Mouse (Mus musculus) midbrain, embryonic 16.5 days (tissue): ENCODE results near the gene Vpreb3. TPM values are rescaled to one million over a fixed set of nuclear protein-coding genes. Genes with fewer than 3 reads are reported as not detected.

ENCODE experiments used
- ATAC-seq: fragments of 200-750 bp; cut with Nextera tagmentation; 2 replicates; pipeline ENCODE4 v1.8.0; 2017; ENCODE audit warnings: moderate TSS enrichment
- H3K27ac ChIP-seq: fragments of 300-500 bp; sonication (generic); 2 replicates; pipeline ENCODE4 v1.5.1; 2014; ENCODE audit warnings: mild to moderate bottlenecking, low read length, mixed read lengths
- H3K27me3 ChIP-seq: fragments of 300-500 bp; sonication (generic); 2 replicates; pipeline ENCODE4 v1.6.1; 2014; ENCODE audit warnings: low read depth, low read length, mixed read lengths; ENCODE audit not compliant: control insufficient read depth, insufficient read depth
- H3K36me3 ChIP-seq: fragments of 300-500 bp; sonication (generic); 2 replicates; pipeline ENCODE4 v1.6.1; 2014; ENCODE audit warnings: mild to moderate bottlenecking, low read length, moderate library complexity, mixed read lengths; ENCODE audit not compliant: control insufficient read depth, insufficient read depth
- H3K4me1 ChIP-seq: fragments of 300-500 bp; sonication (generic); 2 replicates; pipeline ENCODE4 v1.6.1; 2014; ENCODE audit warnings: mild to moderate bottlenecking, low read length, mixed read lengths; ENCODE audit not compliant: control insufficient read depth, insufficient read depth
- H3K4me2 ChIP-seq: fragments of 300-500 bp; sonication (generic); 2 replicates; pipeline ENCODE4 v1.6.1; 2014; ENCODE audit warnings: mild to moderate bottlenecking, low read length, mixed read lengths
- H3K4me3 ChIP-seq: fragments of 300-500 bp; sonication (generic); 2 replicates; pipeline ENCODE4 v1.5.1; 2014; ENCODE audit warnings: low read depth, mild to moderate bottlenecking, low read length, moderate library complexity, mixed read lengths
- H3K9ac ChIP-seq: fragments of 300-500 bp; sonication (generic); 2 replicates; pipeline ENCODE4 v1.6.1; 2014; ENCODE audit warnings: low read depth, low read length, mixed read lengths
- H3K9me3 ChIP-seq: fragments of 300-500 bp; sonication (generic); replicated peaks from 2 replicates; pipeline ENCODE4 v1.6.1; 2014; ENCODE audit warnings: mild to moderate bottlenecking, low read length, mixed read lengths; ENCODE audit not compliant: control insufficient read depth, poor library complexity, severe bottlenecking
- WGBS: fragments of 180-500 bp; shearing (Covaris S2); extraction: QIAGEN DNeasy Blood & Tissue Kit; methylation state at CpG from one replicate; pipeline ENCODE4 v1.1.7; 2014; 5-methylcytosine and 5-hydroxymethylcytosine counted together
- polyA plus RNA-seq: library from polyadenylated mRNA; unstranded; fragments of >200 nt; fragmentation: Nextera tagmentation; extraction: Ambion mirVana; gene quantifications from 2 replicates; pipeline ENCODE4 v1.2.1, GENCODE M21; 2015

Gene Vpreb3
- polyA plus RNA-seq, 1 experiment from 2014 or later: 0.84 TPM

- H3K4me1 ChIP-seq: peaks cover 20% of the 10 kb centered on the region
- H3K4me3 ChIP-seq: no peak overlapping the region; the same call in 1 of the 2 replicates
- H3K36me3 ChIP-seq: no peaks in the 10 kb centered on the region
- H3K9me3 ChIP-seq: no peaks in the 10 kb centered on the region
- peaks cover 3% of the 10 kb centered on the region; the same call in 1 of the 2 replicates for H3K27me3 ChIP-seq
- H3K27ac ChIP-seq: no peak overlapping the region
- 32% methylated on average over 18 of the region's 18 CpGs for WGBS
- 0 out of 2 replicates have a peak overlapping the region, but pooled peaks have one; percentile 16 for H3K9ac ChIP-seq
- ATAC-seq: no peak
- H3K4me2 ChIP-seq: peak overlapping the region; percentile 37
Observed at GRCm38 (mm10) chr10:75936909-75937667, 5.8 kb upstream of the Vpreb3 start.

GRCm38 (mm10) chr10:75937851-75938643 lies 4.8 kb upstream of the Vpreb3 start:
- Histone ChIP-seq H3K9ac (no peak overlapping the region), H3K27ac (no peak overlapping the region), H3K36me3 (no peaks in the 10 kb centered on the region), H3K4me2 (no peak overlapping the region), H3K27me3 (peaks cover 3% of the 10 kb centered on the region; the same call in 1 of the 2 replicates), H3K4me3 (no peak overlapping the region), H3K4me1 (peaks cover 11% of the 10 kb centered on the region), H3K9me3 (no peaks in the 10 kb centered on the region)
- no peak for ATAC-seq
- 54% methylated on average over 10 of the region's 10 CpGs for WGBS

GRCm38 (mm10) chr10:75939481-75940234 lies 3.2 kb upstream of the Vpreb3 start:
- 46% methylated on average over 9 of the region's 9 CpGs for WGBS
- no peak overlapping the region for H3K4me3 ChIP-seq
- no peak for ATAC-seq
- no peak overlapping the region for H3K27ac ChIP-seq
- H3K9ac ChIP-seq: no peak overlapping the region
- H3K27me3 ChIP-seq: peaks cover 3% of the 10 kb centered on the region; the same call in 1 of the 2 replicates
- peaks cover 11% of the 10 kb centered on the region for H3K4me1 ChIP-seq
- H3K9me3 ChIP-seq: no peaks in the 10 kb centered on the region
- no peak overlapping the region for H3K4me2 ChIP-seq
- H3K36me3 ChIP-seq: no peaks in the 10 kb centered on the region

- ATAC-seq: no peak
- Histone ChIP-seq H3K9ac (no peak within 1 kb of the TSS), H3K36me3 (no peaks in the 10 kb centered on the region), H3K27ac (no peak within 1 kb of the TSS), H3K4me3 (no peak within 1 kb of the TSS), H3K4me2 (no peak within 1 kb of the TSS), H3K4me1 (peaks cover 6% of the 10 kb centered on the region), H3K27me3 (peaks cover 3% of the 10 kb centered on the region; the same call in 1 of the 2 replicates), H3K9me3 (no peaks in the 10 kb centered on the region)
- 85% methylated on average over 5 of the region's 5 CpGs for WGBS
Observed at GRCm38 (mm10) chr10:75940520-75940919, 2.3 kb upstream of the Vpreb3 start, which contains the start of gene Gm867. Gene Gm867 (minus strand): TSS chr10:75940672.

- H3K27me3 ChIP-seq: peaks cover 3% of the 10 kb centered on the region; the same call in 1 of the 2 replicates
- H3K4me1 ChIP-seq: peaks cover 2% of the 10 kb centered on the region; the same call in 1 of the 2 replicates
- H3K36me3 ChIP-seq: no peaks in the 10 kb centered on the region
- no peak overlapping the region for H3K4me3 ChIP-seq
- no peak for ATAC-seq
- WGBS: 61% methylated on average over 9 of the region's 9 CpGs
- no peak overlapping the region for H3K27ac ChIP-seq
- H3K4me2 ChIP-seq: no peak overlapping the region
- no peaks in the 10 kb centered on the region for H3K9me3 ChIP-seq
- H3K9ac ChIP-seq: no peak overlapping the region
Observed at GRCm38 (mm10) chr10:75941042-75941824, 1.6 kb upstream of the Vpreb3 start.

- ATAC-seq: no peak
- H3K4me2 ChIP-seq: no peak overlapping the region
- H3K27ac ChIP-seq: no peak overlapping the region
- H3K9ac ChIP-seq: no peak overlapping the region
- H3K9me3 ChIP-seq: no peaks in the 10 kb centered on the region
- no peaks in the 10 kb centered on the region for H3K27me3 ChIP-seq
- H3K36me3 ChIP-seq: no peaks in the 10 kb centered on the region
- 25% methylated on average over 11 of the region's 11 CpGs for WGBS
- no peak overlapping the region for H3K4me3 ChIP-seq
- no peaks in the 10 kb centered on the region for H3K4me1 ChIP-seq
Observed at GRCm38 (mm10) chr10:75944066-75944772, 1.4 kb downstream of the Vpreb3 start.

GRCm38 (mm10) chr10:75945213-75945612 lies 2.4 kb downstream of the Vpreb3 start:
- no peaks in the 10 kb centered on the region for H3K4me1 ChIP-seq
- peaks cover 4% of the 10 kb centered on the region; the same call in 1 of the 2 replicates for H3K27me3 ChIP-seq
- no peak overlapping the region for H3K4me3 ChIP-seq
- WGBS: 92% methylated on average over 7 of the region's 7 CpGs
- no peaks in the 10 kb centered on the region for H3K9me3 ChIP-seq
- H3K4me2 ChIP-seq: no peak overlapping the region
- H3K36me3 ChIP-seq: no peaks in the 10 kb centered on the region
- H3K27ac ChIP-seq: no peak overlapping the region
- H3K9ac ChIP-seq: no peak overlapping the region
- no peak for ATAC-seq

GRCm38 (mm10) chr10:75945896-75946295 lies 3.0 kb downstream of the Vpreb3 start:
- ATAC-seq: no peak
- WGBS: 87% methylated on average over 7 of the region's 7 CpGs
- Histone ChIP-seq H3K36me3 (no peaks in the 10 kb centered on the region), H3K27me3 (peaks cover 4% of the 10 kb centered on the region), H3K4me3 (no peak overlapping the region), H3K9ac (no peak overlapping the region), H3K4me2 (no peak overlapping the region), H3K9me3 (no peaks in the 10 kb centered on the region), H3K4me1 (peaks cover 4% of the 10 kb centered on the region), H3K27ac (no peak overlapping the region)
